Mouse (Mus musculus) limb, embryonic 14.5 days (tissue): ENCODE data around the gene Nkain2. TPM values are rescaled to one million over a fixed set of nuclear protein-coding genes. Genes with fewer than 3 reads are reported as not detected.

Source experiments
- ATAC-seq: fragments of 200-750 bp; cut with Nextera tagmentation; 2 replicates; pipeline ENCODE4 v1.8.0; 2017; ENCODE audit warnings: low read depth, moderate number of reproducible peaks, moderate TSS enrichment; ENCODE audit not compliant: low FRiP score
- DNase-seq: peaks from one replicate; pipeline ENCODE4 v3.0.0-alpha.2; 2015; ENCODE audit warnings: low spot score
- H3K27ac ChIP-seq: fragments of 300-500 bp; sonication (generic); replicated peaks from 2 replicates; pipeline ENCODE4 v1.5.1; 2014; ENCODE audit warnings: low read depth, mild to moderate bottlenecking, low read length, moderate library complexity, mixed read lengths
- H3K27me3 ChIP-seq: fragments of 300-500 bp; sonication (generic); 2 replicates; pipeline ENCODE4 v1.6.1; 2014; ENCODE audit warnings: low read length, mixed read lengths; ENCODE audit not compliant: control insufficient read depth, insufficient read depth
- H3K36me3 ChIP-seq: fragments of 300-500 bp; sonication (generic); 2 replicates; pipeline ENCODE4 v1.6.1; 2014; ENCODE audit warnings: mild to moderate bottlenecking, low read length, moderate library complexity, mixed read lengths; ENCODE audit not compliant: control insufficient read depth, insufficient read depth
- H3K4me1 ChIP-seq: fragments of 300-500 bp; sonication (generic); 2 replicates; pipeline ENCODE4 v1.6.1; 2014; ENCODE audit warnings: antibody characterized with exemption, low read length, mixed read lengths; ENCODE audit not compliant: control insufficient read depth, insufficient read depth
- H3K4me2 ChIP-seq: fragments of 300-500 bp; sonication (generic); replicated peaks from 2 replicates; pipeline ENCODE4 v1.6.1; 2014; ENCODE audit warnings: low read depth, mild to moderate bottlenecking, low read length, moderate library complexity; ENCODE audit not compliant: severe bottlenecking
- H3K4me3 ChIP-seq: fragments of 300-500 bp; sonication (generic); replicated peaks from 2 replicates; pipeline ENCODE4 v1.5.1; 2014; ENCODE audit warnings: low read length
- H3K9ac ChIP-seq: fragments of 300-500 bp; sonication (generic); 2 replicates; pipeline ENCODE4 v1.6.1; 2014; ENCODE audit warnings: mild to moderate bottlenecking, low read depth, low read length, moderate library complexity; ENCODE audit not compliant: severe bottlenecking
- H3K9me3 ChIP-seq: fragments of 300-500 bp; sonication (generic); 2 replicates; pipeline ENCODE4 v1.6.1; 2016; ENCODE audit warnings: low read length; ENCODE audit not compliant: control insufficient read depth
- POLR2A ChIP-seq: fragments of 200-500 bp; IDR thresholded peaks from 2 replicates; pipeline ENCODE4 v1.8.0; 2012; ENCODE audit warnings: inconsistent platforms, mild to moderate bottlenecking, moderate library complexity, borderline replicate concordance; ENCODE audit not compliant: insufficient read depth, insufficient read length; ENCODE audit errors: extremely low read depth
- WGBS: fragments of 180-500 bp; shearing (Covaris S2); extraction: QIAGEN DNeasy Blood & Tissue Kit; methylation state at CpG from one replicate; pipeline ENCODE4 v1.1.7; 2014; 5-methylcytosine and 5-hydroxymethylcytosine counted together
- polyA plus RNA-seq, 2 experiments: library from polyadenylated mRNA; depleted of rRNA in 1 of 2; stranded (reverse) in 1 of 2; unstranded in 1 of 2; fragments of >200 nt; fragmentation: Nextera tagmentation in 1 of 2; extraction: Ambion mirVana in 1 of 2; gene quantifications; 2 replicates each; pipeline versions ENCODE4 v1.2.1 to v1.2.3; 2012 to 2014

Nkain2 gene
- polyA plus RNA-seq, 2 experiments = 0.43 to 0.55 TPM

DNA sequence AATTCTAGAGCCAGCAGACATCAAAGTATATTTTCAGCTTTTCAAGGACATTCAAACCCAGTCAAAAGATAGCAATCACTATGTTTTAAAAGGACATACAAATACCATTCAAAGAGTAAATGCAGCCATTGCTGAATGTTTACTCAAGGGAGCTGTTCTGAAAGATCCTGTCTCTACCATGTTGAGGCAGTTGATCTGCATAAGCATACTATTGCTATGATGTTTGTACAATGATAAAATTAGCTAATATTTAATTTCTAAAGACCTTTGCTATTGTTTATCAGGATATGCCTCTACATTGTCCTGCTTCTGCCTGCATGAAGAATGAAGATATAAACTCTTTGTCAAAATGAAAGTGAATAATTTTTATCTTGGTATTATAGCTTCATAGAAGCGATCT, 606.6 kb downstream of the Nkain2 start:
- no peak overlapping the region for H3K4me3 ChIP-seq
- DNase-seq (no peak), ATAC-seq (no peak)
- no peaks in the 10 kb centered on the region for H3K27me3 ChIP-seq
- H3K27ac ChIP-seq = no peak overlapping the region
- H3K36me3 ChIP-seq = no peaks in the 10 kb centered on the region
- no peaks in the 10 kb centered on the region for H3K4me1 ChIP-seq
- TF ChIP-seq POLR2A = no peak
- no peaks in the 10 kb centered on the region for H3K9me3 ChIP-seq
- 84% methylated on average over 1 of the region's 1 CpGs for WGBS
- H3K9ac ChIP-seq = no peak overlapping the region
- no peak overlapping the region for H3K4me2 ChIP-seq

DNA sequence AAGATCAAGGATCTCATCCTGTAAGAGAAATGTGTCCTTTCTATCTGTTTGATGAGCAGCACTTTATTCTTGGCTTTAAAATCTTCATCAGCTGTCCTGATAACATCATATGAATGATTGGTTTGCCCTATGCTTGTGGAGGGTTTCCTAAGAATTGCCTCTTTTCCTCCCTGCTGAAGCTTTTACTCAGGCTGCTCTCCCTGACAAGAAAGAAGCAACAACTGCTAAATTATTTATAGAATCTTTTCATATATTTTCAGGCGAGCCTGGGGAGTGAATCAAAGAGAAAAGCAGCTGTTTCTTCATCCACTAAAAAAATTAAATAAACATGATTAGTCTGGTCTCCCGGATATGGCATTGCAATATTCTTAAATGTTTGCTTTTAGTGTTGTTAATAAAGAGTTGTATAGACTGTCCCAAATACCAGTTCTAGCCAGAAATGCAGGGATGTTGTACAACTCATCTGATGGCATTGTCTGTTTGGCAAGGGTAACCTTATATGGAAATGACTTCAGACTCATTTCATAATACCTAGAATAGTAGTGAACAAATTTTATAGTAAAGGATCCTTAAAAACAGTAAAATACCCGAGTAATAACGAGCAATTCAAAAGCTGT, 646.9 kb downstream of the Nkain2 start:
- no peak for ATAC-seq
- Histone ChIP-seq H3K4me1 (no peaks in the 10 kb centered on the region), H3K4me2 (no peak overlapping the region), H3K36me3 (no peaks in the 10 kb centered on the region), H3K9me3 (no peaks in the 10 kb centered on the region), H3K4me3 (no peak overlapping the region), H3K27ac (no peak overlapping the region), H3K27me3 (no peaks in the 10 kb centered on the region), H3K9ac (no peak overlapping the region)
- no peak for DNase-seq
- TF ChIP-seq POLR2A = no peak
- whole genome bisulfite sequencing = 68% methylated on average over 4 of the region's 4 CpGs

DNA sequence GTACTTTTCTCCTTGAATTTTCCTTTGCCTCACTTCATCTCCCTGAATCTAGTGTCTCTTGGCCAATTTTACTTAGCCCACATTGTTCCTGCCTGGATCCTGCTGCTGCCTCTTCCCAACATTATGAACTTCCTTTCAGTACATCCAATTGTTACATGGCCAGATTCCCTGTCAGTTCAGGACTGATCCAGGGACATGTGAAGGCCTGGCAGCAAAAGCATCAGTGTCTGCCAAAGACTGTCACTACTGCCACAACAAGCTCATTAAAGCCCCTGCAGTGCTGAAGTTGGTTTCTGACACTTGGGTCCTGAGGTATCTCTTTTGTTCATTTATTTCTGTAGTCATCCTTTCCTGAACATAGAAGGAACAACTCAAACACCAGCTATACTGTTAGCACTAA, 649.1 kb downstream of the Nkain2 start:
- ATAC-seq (no peak), DNase-seq (no peak)
- no peak overlapping the region for H3K27ac ChIP-seq
- H3K9ac ChIP-seq = no peak overlapping the region
- H3K27me3 ChIP-seq = no peaks in the 10 kb centered on the region
- TF ChIP-seq POLR2A = no peak
- no peaks in the 10 kb centered on the region for H3K9me3 ChIP-seq
- no peaks in the 10 kb centered on the region for H3K36me3 ChIP-seq
- H3K4me2 ChIP-seq = no peak overlapping the region
- H3K4me1 ChIP-seq = no peaks in the 10 kb centered on the region
- H3K4me3 ChIP-seq = no peak overlapping the region

DNA sequence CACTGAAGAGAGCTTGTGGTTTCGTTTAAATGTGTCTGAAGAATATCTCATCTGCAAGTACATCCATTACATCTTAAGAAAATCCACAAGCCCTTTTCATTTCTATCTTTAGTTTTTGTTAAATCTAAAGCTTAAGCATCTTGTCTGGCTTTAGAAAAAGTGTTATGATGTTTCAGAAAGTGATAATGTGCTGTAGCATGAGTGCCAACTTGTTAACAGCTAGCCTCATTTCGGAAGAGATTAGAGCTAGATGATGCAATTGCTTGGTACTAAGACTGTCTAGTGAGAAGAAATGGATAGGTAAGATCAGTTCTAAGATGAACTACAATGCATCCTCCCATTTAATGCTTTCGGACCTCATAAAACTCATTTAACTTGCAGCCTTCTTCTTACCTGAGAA, 707.3 kb downstream of the Nkain2 start:
- Histone ChIP-seq H3K4me2 (no peak overlapping the region), H3K36me3 (no peaks in the 10 kb centered on the region), H3K4me1 (no peaks in the 10 kb centered on the region), H3K4me3 (no peak overlapping the region), H3K9ac (no peak overlapping the region), H3K27ac (no peak overlapping the region), H3K9me3 (no peaks in the 10 kb centered on the region), H3K27me3 (no peaks in the 10 kb centered on the region)
- TF ChIP-seq POLR2A = no peak
- DNase-seq = no peak
- ATAC-seq = no peak
- 89% methylated on average over 3 of the region's 3 CpGs for WGBS

DNA sequence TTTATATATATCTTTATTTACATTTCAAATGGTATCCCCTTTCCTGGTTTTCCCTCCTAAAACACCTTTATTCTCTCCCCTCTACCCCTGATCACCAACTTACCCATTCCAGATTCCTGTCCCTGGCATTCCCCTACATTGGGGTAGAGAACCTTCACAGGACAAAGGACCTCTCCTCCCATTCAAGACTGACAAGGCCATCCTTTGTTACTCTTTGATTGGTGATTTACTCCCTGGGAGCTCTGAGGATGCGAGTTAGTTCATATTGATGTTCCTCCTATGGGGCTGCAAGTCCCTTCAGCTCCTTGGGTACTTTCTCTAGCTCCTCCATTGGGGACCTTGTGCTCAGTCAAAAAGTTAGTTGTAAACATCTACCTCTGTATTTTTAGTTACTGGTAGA, 798.9 kb downstream of the Nkain2 start:
- Histone ChIP-seq H3K4me3 (no peak overlapping the region), H3K36me3 (no peaks in the 10 kb centered on the region), H3K4me1 (no peaks in the 10 kb centered on the region), H3K27ac (no peak overlapping the region), H3K9me3 (no peaks in the 10 kb centered on the region), H3K27me3 (no peaks in the 10 kb centered on the region), H3K4me2 (no peak overlapping the region), H3K9ac (no peak overlapping the region)
- WGBS = 80% methylated on average over 1 of the region's 1 CpGs
- TF ChIP-seq POLR2A = no peak
- no peak for ATAC-seq
- no peak for DNase-seq

DNA sequence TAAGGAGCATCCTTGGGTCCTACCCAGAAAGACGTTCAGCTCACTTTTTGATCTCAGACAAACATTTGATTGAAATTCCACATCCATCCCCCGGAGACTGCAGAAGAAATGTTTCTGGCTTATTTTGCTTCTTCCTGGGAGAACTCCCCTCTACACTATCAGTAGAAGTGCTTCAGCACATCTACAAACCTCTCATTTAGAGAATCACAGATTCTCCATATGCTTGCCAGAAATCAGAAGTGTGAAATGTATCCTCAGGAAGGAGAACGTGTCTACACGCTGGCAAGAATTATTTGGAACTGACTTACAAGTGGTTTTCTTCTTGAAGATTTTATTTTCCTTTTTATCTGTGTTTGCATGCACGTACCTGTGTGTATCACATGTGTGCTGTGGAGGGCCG, 829.9 kb downstream of the Nkain2 start:
- no peaks in the 10 kb centered on the region for H3K9me3 ChIP-seq
- no peak overlapping the region for H3K4me2 ChIP-seq
- TF ChIP-seq POLR2A = no peak
- H3K4me1 ChIP-seq = no peaks in the 10 kb centered on the region
- no peaks in the 10 kb centered on the region for H3K36me3 ChIP-seq
- H3K9ac ChIP-seq = no peak overlapping the region
- no peaks in the 10 kb centered on the region for H3K27me3 ChIP-seq
- H3K27ac ChIP-seq = no peak overlapping the region
- H3K4me3 ChIP-seq = no peak overlapping the region
- DNase-seq = no peak
- ATAC-seq = no peak
- 72% methylated on average over 6 of the region's 6 CpGs for WGBS
